Mouse (Mus musculus): ENCODE results near the gene E2f1. TPM values are rescaled to one million over a fixed set of nuclear protein-coding genes. Genes with fewer than 3 reads are reported as not detected.

The E2f1 gene
- polyA plus RNA-seq, 1 experiment from 2014 or later = 12.1 TPM

GRCm38 (mm10) chr2:154532888-154533287 lies 36.8 kb downstream of the E2f1 start:
- no peaks in the 10 kb centered on the region for H3K9me3 ChIP-seq (ENCODE audit: control insufficient read depth, low read length)
- WGBS = 17% methylated on average over 3 of the region's 3 CpGs
- no peak overlapping the region for H3K4me2 ChIP-seq (ENCODE audit: low read length)
- H3K27me3 ChIP-seq (replicated peaks; ENCODE audit: control insufficient read depth, insufficient read depth, low read length) = no peaks in the 10 kb centered on the region
- ATAC-seq = peak; percentile 70
- H3K36me3 ChIP-seq (ENCODE audit: control insufficient read depth, insufficient read depth) = peaks cover 19% of the 10 kb centered on the region
- H3K4me1 ChIP-seq (replicated peaks; ENCODE audit: control insufficient read depth, insufficient read depth, low read length) = peaks cover 13% of the 10 kb centered on the region
- no peak overlapping the region for H3K4me3 ChIP-seq (replicated peaks; ENCODE audit: low read length)
- H3K9ac ChIP-seq (replicated peaks; ENCODE audit: low read depth, low read length) = no peak overlapping the region
- H3K27ac ChIP-seq (ENCODE audit: low read length) = peak overlapping the region; percentile 79

- ATAC-seq = no peak
- no peak overlapping the region for H3K9ac ChIP-seq (replicated peaks; ENCODE audit: low read depth, low read length)
- H3K4me3 ChIP-seq (replicated peaks; ENCODE audit: low read length) = no peak overlapping the region
- H3K9me3 ChIP-seq (ENCODE audit: control insufficient read depth, low read length) = no peaks in the 10 kb centered on the region
- no peaks in the 10 kb centered on the region for H3K27me3 ChIP-seq (replicated peaks; ENCODE audit: control insufficient read depth, insufficient read depth, low read length)
- WGBS = 42% methylated on average over 3 of the region's 3 CpGs
- peak overlapping the region; percentile 20; the same call in 1 of the 2 replicates for H3K27ac ChIP-seq (ENCODE audit: low read length)
- H3K4me1 ChIP-seq (replicated peaks; ENCODE audit: control insufficient read depth, insufficient read depth, low read length) = peaks cover 5% of the 10 kb centered on the region; the same call in 1 of the 2 replicates
- peaks cover 28% of the 10 kb centered on the region for H3K36me3 ChIP-seq (ENCODE audit: control insufficient read depth, insufficient read depth)
- H3K4me2 ChIP-seq (ENCODE audit: low read length) = no peak overlapping the region
Measured at GRCm38 (mm10) chr2:154526531-154526930, 43.2 kb downstream of the E2f1 start.

- H3K27ac ChIP-seq (ENCODE audit: low read length) = peak overlapping the region; percentile 75
- peaks cover 21% of the 10 kb centered on the region for H3K36me3 ChIP-seq (ENCODE audit: control insufficient read depth, insufficient read depth)
- H3K4me2 ChIP-seq (ENCODE audit: low read length) = no peak overlapping the region
- no peaks in the 10 kb centered on the region for H3K9me3 ChIP-seq (ENCODE audit: control insufficient read depth, low read length)
- peaks cover 5% of the 10 kb centered on the region; the same call in 1 of the 2 replicates for H3K4me1 ChIP-seq (replicated peaks; ENCODE audit: control insufficient read depth, insufficient read depth, low read length)
- H3K4me3 ChIP-seq (replicated peaks; ENCODE audit: low read length) = no peak overlapping the region
- H3K9ac ChIP-seq (replicated peaks; ENCODE audit: low read depth, low read length) = no peak overlapping the region
- WGBS = 55% methylated on average over 2 of the region's 2 CpGs
- H3K27me3 ChIP-seq (replicated peaks; ENCODE audit: control insufficient read depth, insufficient read depth, low read length) = no peaks in the 10 kb centered on the region
- ATAC-seq = 0 out of 2 replicates have a peak, but pooled peaks have one; percentile 20
Measured at GRCm38 (mm10) chr2:154525285-154525684, 44.4 kb downstream of the E2f1 start.

- ATAC-seq = no peak
- peaks cover 24% of the 10 kb centered on the region for H3K36me3 ChIP-seq (ENCODE audit: control insufficient read depth, insufficient read depth)
- H3K9me3 ChIP-seq (ENCODE audit: control insufficient read depth, low read length) = no peaks in the 10 kb centered on the region
- H3K4me2 ChIP-seq (ENCODE audit: low read length) = no peak overlapping the region
- no peak overlapping the region for H3K9ac ChIP-seq (replicated peaks; ENCODE audit: low read depth, low read length)
- no peak overlapping the region for H3K27ac ChIP-seq (ENCODE audit: low read length)
- 96% methylated on average over 5 of the region's 5 CpGs for WGBS
- no peaks in the 10 kb centered on the region for H3K27me3 ChIP-seq (replicated peaks; ENCODE audit: control insufficient read depth, insufficient read depth, low read length)
- H3K4me1 ChIP-seq (replicated peaks; ENCODE audit: control insufficient read depth, insufficient read depth, low read length) = peaks cover 5% of the 10 kb centered on the region; the same call in 1 of the 2 replicates
- H3K4me3 ChIP-seq (replicated peaks; ENCODE audit: low read length) = no peak overlapping the region
Measured at GRCm38 (mm10) chr2:154522334-154522733, 47.4 kb downstream of the E2f1 start.

- H3K4me2 ChIP-seq (ENCODE audit: low read length) = no peak overlapping the region
- peaks cover 24% of the 10 kb centered on the region for H3K36me3 ChIP-seq (ENCODE audit: control insufficient read depth, insufficient read depth)
- H3K4me3 ChIP-seq (replicated peaks; ENCODE audit: low read length) = no peak overlapping the region
- H3K9me3 ChIP-seq (ENCODE audit: control insufficient read depth, low read length) = no peaks in the 10 kb centered on the region
- H3K4me1 ChIP-seq (replicated peaks; ENCODE audit: control insufficient read depth, insufficient read depth, low read length) = peaks cover 3% of the 10 kb centered on the region; the same call in 1 of the 2 replicates
- H3K27ac ChIP-seq (ENCODE audit: low read length) = no peak overlapping the region
- no peaks in the 10 kb centered on the region for H3K27me3 ChIP-seq (replicated peaks; ENCODE audit: control insufficient read depth, insufficient read depth, low read length)
- ATAC-seq = no peak
- H3K9ac ChIP-seq (replicated peaks; ENCODE audit: low read depth, low read length) = no peak overlapping the region
Measured at GRCm38 (mm10) chr2:154521449-154521848, 48.2 kb downstream of the E2f1 start.

GRCm38 (mm10) chr2:154517424-154517823 lies 52.3 kb downstream of the E2f1 start:
- Histone ChIP-seq H3K4me3 (replicated peaks; ENCODE audit: low read length) (no peak overlapping the region), H3K36me3 (ENCODE audit: control insufficient read depth, insufficient read depth) (peaks cover 3% of the 10 kb centered on the region; the same call in 1 of the 2 replicates), H3K27me3 (replicated peaks; ENCODE audit: control insufficient read depth, insufficient read depth, low read length) (no peaks in the 10 kb centered on the region), H3K27ac (ENCODE audit: low read length) (no peak overlapping the region), H3K9me3 (ENCODE audit: control insufficient read depth, low read length) (no peaks in the 10 kb centered on the region), H3K4me1 (replicated peaks; ENCODE audit: control insufficient read depth, insufficient read depth, low read length) (no peaks in the 10 kb centered on the region), H3K4me2 (ENCODE audit: low read length) (no peak overlapping the region), H3K9ac (replicated peaks; ENCODE audit: low read depth, low read length) (no peak overlapping the region)
- no peak for ATAC-seq
- 93% methylated on average over 5 of the region's 5 CpGs for WGBS

GRCm38 (mm10) chr2:154516944-154517343 lies 52.7 kb downstream of the E2f1 start:
- H3K27me3 ChIP-seq (replicated peaks; ENCODE audit: control insufficient read depth, insufficient read depth, low read length) = no peaks in the 10 kb centered on the region
- no peaks in the 10 kb centered on the region for H3K9me3 ChIP-seq (ENCODE audit: control insufficient read depth, low read length)
- H3K27ac ChIP-seq (ENCODE audit: low read length) = no peak overlapping the region
- ATAC-seq = no peak
- H3K4me1 ChIP-seq (replicated peaks; ENCODE audit: control insufficient read depth, insufficient read depth, low read length) = no peaks in the 10 kb centered on the region
- H3K9ac ChIP-seq (replicated peaks; ENCODE audit: low read depth, low read length) = no peak overlapping the region
- H3K4me3 ChIP-seq (replicated peaks; ENCODE audit: low read length) = no peak overlapping the region
- no peak overlapping the region for H3K4me2 ChIP-seq (ENCODE audit: low read length)
- 94% methylated on average over 3 of the region's 3 CpGs for WGBS
- H3K36me3 ChIP-seq (ENCODE audit: control insufficient read depth, insufficient read depth) = peaks cover 6% of the 10 kb centered on the region

GRCm38 (mm10) chr2:154510141-154510540 lies 59.6 kb downstream of the E2f1 start:
- Histone ChIP-seq H3K36me3 (ENCODE audit: control insufficient read depth, insufficient read depth) (peaks cover 15% of the 10 kb centered on the region), H3K9ac (replicated peaks; ENCODE audit: low read depth, low read length) (no peak overlapping the region)
- WGBS = 92% methylated on average over 3 of the region's 3 CpGs

More at GRCm38 (mm10) chr2:154510141-154510540, 59.6 kb downstream of the E2f1 start:
- no peaks in the 10 kb centered on the region for H3K9me3 ChIP-seq (ENCODE audit: control insufficient read depth, low read length)
- no peak for ATAC-seq
- H3K4me3 ChIP-seq (replicated peaks; ENCODE audit: low read length) = no peak overlapping the region
- H3K4me2 ChIP-seq (ENCODE audit: low read length) = no peak overlapping the region
- H3K4me1 ChIP-seq (replicated peaks; ENCODE audit: control insufficient read depth, insufficient read depth, low read length) = peaks cover 16% of the 10 kb centered on the region
- no peaks in the 10 kb centered on the region for H3K27me3 ChIP-seq (replicated peaks; ENCODE audit: control insufficient read depth, insufficient read depth, low read length)
- no peak overlapping the region for H3K27ac ChIP-seq (ENCODE audit: low read length)
